Mouse (Mus musculus): ENCODE data around the gene Acsf3. TPM values are rescaled to one million over a fixed set of nuclear protein-coding genes. Genes with fewer than 3 reads are reported as not detected.
A peak's percentile ranks its signal among the peaks of the same experiment; 100 is the strongest.

The Acsf3 gene
- polyA plus RNA-seq, 1 experiment: 5.4 TPM

- TF ChIP-seq POLR2A (IDR thresholded peaks at IDR 0.05; ENCODE audit: low read depth, low read length) (no peak), CTCF (IDR thresholded peaks at IDR 0.05; ENCODE audit: borderline replicate concordance, insufficient read depth, low read length) (no peak)
- no peak overlapping the region for H3K27ac ChIP-seq (ENCODE audit: insufficient read depth, low read length)
- no peaks in the 10 kb centered on the region for H3K4me1 ChIP-seq (ENCODE audit: control insufficient read depth, insufficient read depth, low read length)
- H3K4me3 ChIP-seq (ENCODE audit: insufficient read depth, low read length): no peak overlapping the region
Observed at GRCm38 (mm10) chr8:122836696-122837095, 61.4 kb downstream of the Acsf3 start.

- no peak for TF ChIP-seq POLR2A (IDR thresholded peaks at IDR 0.05; ENCODE audit: low read depth, low read length)
- TF ChIP-seq CTCF (IDR thresholded peaks at IDR 0.05; ENCODE audit: borderline replicate concordance, insufficient read depth, low read length): no peak
- Histone ChIP-seq H3K4me3 (ENCODE audit: insufficient read depth, low read length) (no peak overlapping the region), H3K4me1 (ENCODE audit: control insufficient read depth, insufficient read depth, low read length) (no peaks in the 10 kb centered on the region), H3K27ac (ENCODE audit: insufficient read depth, low read length) (no peak overlapping the region)
Observed at GRCm38 (mm10) chr8:122844161-122844560, 68.9 kb downstream of the Acsf3 start.

- TF ChIP-seq POLR2A (IDR thresholded peaks at IDR 0.05; ENCODE audit: low read depth, low read length): no peak
- TF ChIP-seq CTCF (IDR thresholded peaks at IDR 0.05; ENCODE audit: borderline replicate concordance, insufficient read depth, low read length): no peak
- Histone ChIP-seq H3K27ac (ENCODE audit: insufficient read depth, low read length) (no peak overlapping the region), H3K4me3 (ENCODE audit: insufficient read depth, low read length) (no peak overlapping the region), H3K4me1 (ENCODE audit: control insufficient read depth, insufficient read depth, low read length) (no peaks in the 10 kb centered on the region)
Observed at GRCm38 (mm10) chr8:122845662-122846061, 70.4 kb downstream of the Acsf3 start.

GRCm38 (mm10) chr8:122847829-122848561, 72.7 kb downstream of the Acsf3 start, which contains the start of gene Cdh15:
Gene Cdh15, plus strand, starts transcription at chr8:122847966.
- Histone ChIP-seq H3K27ac (ENCODE audit: insufficient read depth, low read length) (no peak within 1 kb of the TSS), H3K4me1 (ENCODE audit: control insufficient read depth, insufficient read depth, low read length) (no peaks in the 10 kb centered on the region; the same call in 1 of the 2 replicates), H3K4me3 (ENCODE audit: insufficient read depth, low read length) (no peak within 1 kb of the TSS)
- no peak for TF ChIP-seq CTCF (IDR thresholded peaks at IDR 0.05; ENCODE audit: borderline replicate concordance, insufficient read depth, low read length)
- TF ChIP-seq POLR2A (IDR thresholded peaks at IDR 0.05; ENCODE audit: low read depth, low read length): no peak

- H3K4me3 ChIP-seq (ENCODE audit: insufficient read depth, low read length): no peak overlapping the region
- TF ChIP-seq CTCF (IDR thresholded peaks at IDR 0.05; ENCODE audit: borderline replicate concordance, insufficient read depth, low read length) (no peak), POLR2A (IDR thresholded peaks at IDR 0.05; ENCODE audit: low read depth, low read length) (no peak)
- H3K4me1 ChIP-seq (ENCODE audit: control insufficient read depth, insufficient read depth, low read length): peaks cover 6% of the 10 kb centered on the region; the same call in 1 of the 2 replicates
- H3K27ac ChIP-seq (ENCODE audit: insufficient read depth, low read length): no peak overlapping the region
Observed at GRCm38 (mm10) chr8:122849152-122849910, 74.0 kb downstream of the Acsf3 start.

GRCm38 (mm10) chr8:122850641-122851240, 75.5 kb downstream of the Acsf3 start:
- peaks cover 6% of the 10 kb centered on the region; the same call in 1 of the 2 replicates for H3K4me1 ChIP-seq (ENCODE audit: control insufficient read depth, insufficient read depth, low read length)
- no peak for TF ChIP-seq POLR2A (IDR thresholded peaks at IDR 0.05; ENCODE audit: low read depth, low read length)
- no peak for TF ChIP-seq CTCF (IDR thresholded peaks at IDR 0.05; ENCODE audit: borderline replicate concordance, insufficient read depth, low read length)
- H3K4me3 ChIP-seq (ENCODE audit: insufficient read depth, low read length): no peak overlapping the region
- no peak overlapping the region for H3K27ac ChIP-seq (ENCODE audit: insufficient read depth, low read length)

- H3K27ac ChIP-seq (ENCODE audit: insufficient read depth, low read length): no peak overlapping the region
- TF ChIP-seq CTCF (IDR thresholded peaks at IDR 0.05; ENCODE audit: borderline replicate concordance, insufficient read depth, low read length) (no peak), POLR2A (IDR thresholded peaks at IDR 0.05; ENCODE audit: low read depth, low read length) (no peak)
- no peak overlapping the region for H3K4me3 ChIP-seq (ENCODE audit: insufficient read depth, low read length)
- peaks cover 6% of the 10 kb centered on the region; the same call in 1 of the 2 replicates for H3K4me1 ChIP-seq (ENCODE audit: control insufficient read depth, insufficient read depth, low read length)
Observed at GRCm38 (mm10) chr8:122851692-122852545, 76.6 kb downstream of the Acsf3 start.

GRCm38 (mm10) chr8:122852546-122852905, 77.2 kb downstream of the Acsf3 start:
- TF ChIP-seq POLR2A (IDR thresholded peaks at IDR 0.05; ENCODE audit: low read depth, low read length): no peak
- TF ChIP-seq CTCF (IDR thresholded peaks at IDR 0.05; ENCODE audit: borderline replicate concordance, insufficient read depth, low read length): no peak
- Histone ChIP-seq H3K27ac (ENCODE audit: insufficient read depth, low read length) (no peak overlapping the region), H3K4me3 (ENCODE audit: insufficient read depth, low read length) (no peak overlapping the region), H3K4me1 (ENCODE audit: control insufficient read depth, insufficient read depth, low read length) (peaks cover 6% of the 10 kb centered on the region; the same call in 1 of the 2 replicates)

GRCm38 (mm10) chr8:122853340-122853771, 78.1 kb downstream of the Acsf3 start:
- peaks cover 6% of the 10 kb centered on the region; the same call in 1 of the 2 replicates for H3K4me1 ChIP-seq (ENCODE audit: control insufficient read depth, insufficient read depth, low read length)
- no peak for TF ChIP-seq POLR2A (IDR thresholded peaks at IDR 0.05; ENCODE audit: low read depth, low read length)
- TF ChIP-seq CTCF (IDR thresholded peaks at IDR 0.05; ENCODE audit: borderline replicate concordance, insufficient read depth, low read length): no peak
- no peak overlapping the region for H3K4me3 ChIP-seq (ENCODE audit: insufficient read depth, low read length)
- 0 out of 2 replicates have a peak overlapping the region, but pooled peaks have one; percentile 5 for H3K27ac ChIP-seq (ENCODE audit: insufficient read depth, low read length)
